Mouse (Mus musculus) yolk sac, embryonic 10.5 days (tissue): ENCODE results near the gene Reep3.

ENCODE experiments used
- DNase-seq: peaks from one replicate; pipeline ENCODE4 v3.0.0-alpha.2; 2017; ENCODE audit warnings: low spot score

Gene Reep3

DNA sequence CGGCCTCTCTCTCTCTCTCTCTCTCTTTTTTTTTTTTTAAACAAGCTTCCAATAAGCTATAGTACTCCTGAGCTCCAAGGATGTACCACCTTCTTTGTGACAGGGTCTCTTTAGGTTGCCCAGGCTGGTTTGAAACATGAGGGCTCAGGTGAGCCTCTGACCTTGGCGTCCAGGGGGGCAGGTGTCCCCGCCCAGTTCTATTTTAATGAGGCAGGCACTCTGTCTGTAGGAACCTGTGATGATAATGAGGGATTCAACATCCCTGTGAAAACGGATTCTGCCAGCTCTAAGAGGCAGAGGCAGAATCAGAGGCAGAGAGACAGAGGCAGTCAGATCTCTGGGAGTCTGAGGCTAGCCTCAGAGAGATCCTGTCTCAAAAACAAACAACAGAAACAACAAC lies 14.2 kb downstream of the Reep3 start:
- no peak for DNase-seq

DNA sequence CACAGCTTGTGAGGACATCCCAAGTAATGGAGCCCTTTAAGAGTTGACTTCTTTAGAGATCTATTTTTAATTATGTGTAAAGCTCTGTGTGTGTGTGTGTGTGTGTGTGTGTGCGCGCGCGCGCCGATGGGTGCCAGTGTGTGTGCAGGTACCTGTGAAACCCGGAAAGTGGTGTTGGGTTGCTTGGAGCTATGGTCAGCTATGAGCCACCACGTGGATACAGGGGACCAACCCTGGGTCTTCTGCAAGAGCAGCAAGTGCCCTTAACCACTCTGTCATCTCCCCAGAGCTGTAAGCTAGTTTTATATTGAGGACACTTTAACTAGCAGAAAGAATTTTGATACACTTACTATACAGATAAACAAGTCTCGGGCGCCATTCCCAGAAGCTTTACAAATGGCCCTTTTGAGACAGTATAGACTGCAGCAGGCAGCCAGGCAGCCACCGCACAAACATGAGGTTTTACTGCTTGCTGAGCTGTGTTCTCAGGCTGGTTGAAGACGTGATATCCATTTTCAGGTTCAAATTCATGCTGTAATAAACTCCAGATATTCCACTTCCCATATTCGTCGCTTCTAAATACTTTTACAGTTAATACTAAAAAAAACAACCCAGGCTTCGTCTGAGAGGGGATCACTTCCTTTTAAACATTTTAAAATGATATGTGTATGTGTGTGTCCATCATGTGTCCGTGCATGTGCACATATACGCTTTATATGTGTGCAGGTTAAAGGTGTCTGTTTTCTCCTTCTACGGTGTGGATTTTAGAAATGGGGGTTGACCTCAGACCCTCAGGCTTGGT lies 15.3 kb downstream of the Reep3 start:
- no peak for DNase-seq

DNA sequence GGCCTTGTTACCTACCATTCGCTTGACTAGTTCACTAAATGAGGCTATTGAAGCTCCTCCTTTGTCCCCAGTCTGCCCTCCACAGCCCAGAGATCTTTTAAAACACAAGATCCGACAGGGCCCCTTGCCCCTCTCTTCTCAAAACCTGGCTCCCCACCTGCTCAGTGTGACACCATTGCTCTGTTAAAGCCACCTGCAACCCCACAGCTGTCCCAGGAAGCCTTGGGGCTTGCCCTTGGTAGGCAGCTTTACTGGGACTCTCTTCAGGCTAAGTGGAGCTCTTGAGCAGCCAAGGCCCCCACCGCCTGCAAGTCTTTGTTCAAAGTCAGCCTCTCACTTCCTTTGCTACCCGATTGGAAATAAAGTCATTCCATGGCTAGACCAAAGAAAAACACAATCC lies 17.7 kb downstream of the Reep3 start:
- no peak for DNase-seq

DNA sequence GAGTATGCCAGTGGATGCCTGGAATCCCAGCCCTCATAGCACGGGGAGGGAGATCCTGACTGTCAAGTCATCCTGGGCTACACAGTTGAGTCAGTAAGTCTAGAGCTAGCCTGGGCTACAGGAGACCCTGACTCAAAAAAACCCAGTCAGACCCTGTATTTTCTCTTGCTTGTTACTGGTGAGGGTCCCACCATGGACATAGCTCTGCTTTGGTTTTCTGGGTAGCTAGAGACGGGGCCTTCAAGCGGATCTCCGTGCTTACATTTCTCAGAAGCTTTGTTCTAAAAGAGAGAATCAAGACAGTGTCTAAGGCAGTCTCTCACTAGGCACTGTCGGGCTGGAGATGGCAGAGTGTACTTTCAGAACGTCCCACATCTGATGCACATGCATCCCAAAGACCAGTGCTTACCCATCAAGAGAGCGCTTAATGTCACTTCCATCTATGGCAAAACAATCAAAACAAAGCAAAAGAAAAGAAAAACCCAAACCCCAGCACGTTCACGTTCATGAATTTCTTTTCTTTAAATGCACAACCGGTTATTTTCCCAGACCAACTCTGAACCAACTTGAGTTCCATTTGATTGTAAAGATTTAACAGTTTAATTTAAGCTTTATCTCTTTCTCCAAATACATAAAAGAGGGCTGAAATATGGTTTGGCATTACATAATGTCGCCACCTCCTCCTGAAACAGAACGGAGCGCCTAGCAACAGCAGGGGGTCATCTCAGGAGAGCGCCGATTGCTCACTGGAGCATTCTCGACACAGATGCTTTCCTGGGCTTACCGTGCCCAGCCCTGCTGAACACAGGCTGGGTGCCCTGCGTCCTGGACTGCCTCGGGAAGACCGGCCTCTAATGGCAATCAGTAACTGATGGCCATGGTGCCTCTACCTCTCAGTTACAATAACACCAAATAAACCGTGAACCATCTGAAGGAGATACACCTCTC lies 20.5 kb downstream of the Reep3 start:
- DNase-seq, result no peak

DNA sequence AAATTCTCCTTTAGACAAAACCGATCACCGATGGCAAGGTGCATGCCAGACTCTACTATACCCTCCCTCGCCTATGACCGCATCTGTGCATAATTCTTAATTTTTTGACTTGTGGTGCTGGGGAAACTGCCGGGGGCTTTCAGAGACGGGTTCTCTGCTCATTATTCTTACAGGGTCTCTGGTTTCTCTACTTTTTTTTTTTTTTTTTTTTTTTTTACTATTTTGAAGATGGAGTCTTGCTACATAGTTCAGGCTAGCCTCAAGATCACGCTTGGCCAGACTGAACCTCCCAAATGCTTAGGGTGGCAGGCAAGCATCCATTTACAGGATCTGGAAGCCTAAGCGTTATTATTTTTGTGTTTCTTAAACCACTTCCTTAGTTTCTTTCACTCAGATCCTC lies 23.2 kb downstream of the Reep3 start:
- DNase-seq, result no peak

DNA sequence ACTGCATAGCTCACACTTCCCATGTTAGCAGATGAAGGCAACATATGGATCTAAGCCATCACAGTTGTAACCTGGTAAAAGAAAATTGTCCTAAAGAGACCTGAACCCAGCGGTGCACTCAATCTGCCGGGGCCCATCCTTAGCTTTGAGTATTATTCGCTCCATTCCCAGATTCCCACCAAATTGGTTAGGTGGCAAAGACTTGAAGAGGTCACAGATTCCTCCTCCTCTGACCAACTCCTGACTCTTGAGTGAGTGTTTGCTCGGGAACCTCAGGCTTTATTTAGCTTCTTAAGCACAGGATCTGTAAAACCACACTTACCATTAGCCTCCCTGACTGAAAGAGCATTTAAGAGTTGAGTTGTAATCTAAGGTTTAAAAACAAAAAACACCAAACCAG lies 24.1 kb downstream of the Reep3 start:
- no peak for DNase-seq

DNA sequence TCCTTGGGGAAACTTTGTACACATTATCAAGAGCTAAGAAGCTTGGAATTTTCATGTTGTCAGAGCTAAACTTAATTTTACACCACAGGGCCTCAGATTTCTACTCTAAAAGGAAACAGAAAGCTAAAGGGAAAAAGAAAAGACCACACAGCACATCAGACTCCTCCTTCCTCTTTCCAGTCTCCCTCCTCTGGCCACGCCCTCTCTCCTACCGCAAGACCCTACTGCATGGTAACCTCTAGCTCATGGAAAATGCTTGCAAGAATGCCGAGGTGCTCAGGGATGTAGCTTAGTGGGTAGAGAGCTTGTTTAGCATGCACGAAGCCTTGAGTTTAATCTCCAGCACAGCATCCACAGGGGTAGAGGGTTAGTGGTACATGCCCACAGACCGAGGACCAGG lies 24.9 kb downstream of the Reep3 start:
- no peak for DNase-seq

DNA sequence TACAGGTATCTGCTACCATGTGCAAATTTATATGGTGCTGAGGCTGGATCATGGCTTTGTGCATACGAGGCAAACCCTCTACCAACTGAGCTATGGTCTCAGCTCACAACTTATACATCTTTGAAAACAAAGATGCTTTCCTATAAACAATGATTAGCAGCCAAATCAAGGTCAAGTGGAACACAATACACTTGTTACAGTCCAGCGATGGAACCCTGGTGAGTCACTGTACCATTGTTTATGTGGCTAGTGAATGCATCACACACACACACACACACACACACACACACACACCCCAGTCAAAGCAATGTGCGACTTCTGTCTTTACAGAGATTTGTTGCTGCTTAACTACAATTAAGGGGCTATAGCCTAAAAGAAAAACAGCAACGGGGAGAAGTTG lies 25.4 kb downstream of the Reep3 start:
- DNase-seq, result no peak

DNA sequence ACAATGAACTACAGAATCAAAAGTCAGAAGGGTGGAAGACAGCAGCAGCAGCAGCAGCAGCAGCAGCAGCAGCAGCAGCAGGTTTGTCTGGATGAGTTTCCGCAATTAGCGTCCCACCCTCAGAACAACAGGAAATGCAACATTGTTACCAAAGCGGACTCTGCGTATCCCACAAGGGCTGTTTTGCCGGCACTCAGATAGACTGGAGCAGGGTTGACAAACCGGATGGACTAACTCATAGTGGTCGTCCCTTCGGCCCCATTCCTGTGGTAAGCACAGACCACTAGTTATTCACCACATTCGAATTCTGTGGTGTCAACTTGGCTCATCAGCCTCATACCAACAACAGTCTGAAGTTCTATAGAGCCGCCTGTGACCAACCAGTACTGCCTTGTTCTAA lies 27.7 kb downstream of the Reep3 start:
- DNase-seq, result no peak

DNA sequence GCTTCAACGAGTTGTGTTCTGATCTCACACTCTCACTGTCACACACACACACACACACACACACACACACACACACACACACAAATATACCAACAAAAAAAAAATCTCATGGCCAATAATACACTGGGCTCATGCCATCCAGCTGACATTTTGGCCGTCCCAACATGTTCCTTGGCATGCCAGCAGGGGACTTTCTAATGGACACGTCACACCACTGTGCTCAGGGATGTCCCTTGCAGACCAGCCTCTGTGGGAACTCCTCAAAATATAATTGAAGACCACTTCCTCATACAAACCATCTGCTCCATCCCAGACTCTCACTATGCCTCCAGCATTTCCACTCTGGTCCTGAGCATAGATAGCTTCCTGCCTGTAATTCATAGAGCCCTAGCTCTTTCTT lies 30.3 kb downstream of the Reep3 start:
- no peak for DNase-seq

DNA sequence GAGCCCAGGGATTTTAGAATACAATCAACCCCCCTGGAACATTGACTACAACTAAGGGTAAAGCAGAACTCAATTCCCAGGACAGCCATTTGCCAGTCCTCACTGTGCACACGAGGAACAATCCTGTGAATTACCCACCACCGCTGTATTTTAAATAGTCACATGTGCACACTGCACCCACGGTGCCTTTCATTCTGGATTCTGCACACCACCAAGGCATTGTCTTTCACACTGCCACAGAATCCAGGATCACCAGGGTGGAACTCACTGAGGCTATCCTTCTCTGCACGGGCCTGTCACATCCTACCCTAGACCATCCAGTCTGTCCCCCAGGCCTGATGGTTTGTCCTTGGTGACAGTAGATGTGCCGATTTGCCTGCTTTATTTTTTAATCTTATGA lies 30.8 kb downstream of the Reep3 start:
- no peak for DNase-seq

DNA sequence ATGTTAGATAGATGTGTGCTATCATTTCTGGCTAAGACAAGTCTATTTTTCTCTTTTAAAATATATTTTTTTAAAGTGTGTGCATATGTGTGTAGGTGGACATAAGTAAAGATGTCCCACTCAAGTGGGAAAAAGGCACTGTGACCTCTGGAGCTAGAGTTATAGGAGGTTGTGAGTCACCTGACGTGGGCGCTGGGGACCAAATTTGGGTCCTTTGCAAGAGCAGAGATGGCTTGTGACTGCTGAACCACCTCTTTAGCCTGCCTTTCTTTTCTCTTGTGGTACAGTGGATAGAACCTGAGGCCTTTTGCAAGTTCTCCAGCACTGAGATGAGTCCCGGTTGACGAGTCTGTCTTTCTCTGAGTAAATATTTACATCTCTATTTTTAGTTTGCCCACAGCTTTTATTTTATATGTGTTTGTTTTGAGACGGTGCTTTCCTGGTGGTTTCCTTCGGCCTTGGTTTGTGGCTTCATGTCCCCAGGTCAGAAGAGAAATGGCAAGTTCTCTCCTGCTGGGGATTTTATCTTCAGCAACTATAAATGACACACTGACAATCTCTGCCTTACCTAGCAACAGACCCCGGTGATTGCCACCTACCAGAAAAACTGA lies 31.4 kb downstream of the Reep3 start:
- DNase-seq, result no peak

DNA sequence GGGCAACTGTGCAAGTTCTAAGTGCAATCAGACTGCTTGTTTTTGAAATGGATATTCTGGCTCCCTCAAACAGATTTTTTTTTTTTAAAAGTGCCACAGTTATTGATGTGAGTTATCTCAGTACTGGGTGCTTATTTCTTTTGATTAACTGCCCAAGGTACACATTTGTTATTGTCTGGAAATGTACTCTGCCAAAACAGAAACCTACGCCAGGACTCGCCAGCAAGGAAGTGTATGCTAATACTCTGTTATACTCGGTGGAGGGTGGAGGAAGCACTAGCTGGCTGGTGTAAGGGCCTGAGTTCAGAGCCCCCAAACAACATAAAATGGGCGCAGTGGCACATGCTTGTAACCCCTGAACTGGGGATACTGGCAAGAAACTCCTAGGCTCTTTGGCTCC lies 34.9 kb downstream of the Reep3 start:
- DNase-seq, result no peak

DNA sequence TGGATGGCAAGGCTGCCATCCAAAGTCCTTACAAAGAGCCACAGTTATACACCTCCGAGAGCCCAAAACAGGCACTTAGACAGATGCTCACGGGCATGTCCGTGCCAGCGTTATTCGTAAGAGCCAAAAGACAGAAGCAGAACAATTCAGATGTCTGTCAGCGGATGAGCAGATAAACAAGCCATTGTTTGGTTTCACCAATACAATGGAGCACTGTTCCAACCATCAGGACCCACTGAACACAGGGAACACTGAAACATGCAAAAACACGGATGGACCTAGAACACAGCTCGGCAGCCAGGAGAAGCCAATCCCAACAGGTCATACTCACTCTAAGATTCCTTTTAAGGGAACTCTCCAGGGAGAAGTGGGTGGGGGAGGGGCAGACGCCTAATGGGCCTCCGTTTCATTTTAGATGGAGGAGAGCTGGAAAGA lies 35.4 kb downstream of the Reep3 start:
- DNase-seq, result no peak

DNA sequence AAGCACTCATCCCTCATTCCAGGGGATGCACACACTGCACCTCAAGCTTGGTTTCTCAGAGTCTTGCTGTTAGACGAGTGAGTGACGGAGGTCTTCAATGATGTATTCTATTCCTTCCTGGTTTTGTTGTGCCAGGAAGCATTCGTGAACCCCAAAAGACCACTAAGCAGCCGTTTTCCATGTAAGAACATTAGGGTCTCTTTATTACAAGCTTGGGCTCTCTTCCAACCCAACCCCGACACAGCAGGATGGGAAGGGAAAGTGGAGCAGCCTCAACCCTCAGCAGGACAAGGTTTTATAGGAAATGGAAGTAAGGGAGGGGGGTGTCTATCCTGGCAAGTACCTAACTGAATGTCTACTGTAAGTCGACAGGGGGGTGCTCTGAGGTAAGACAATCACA lies 38.0 kb downstream of the Reep3 start:
- no peak for DNase-seq

DNA sequence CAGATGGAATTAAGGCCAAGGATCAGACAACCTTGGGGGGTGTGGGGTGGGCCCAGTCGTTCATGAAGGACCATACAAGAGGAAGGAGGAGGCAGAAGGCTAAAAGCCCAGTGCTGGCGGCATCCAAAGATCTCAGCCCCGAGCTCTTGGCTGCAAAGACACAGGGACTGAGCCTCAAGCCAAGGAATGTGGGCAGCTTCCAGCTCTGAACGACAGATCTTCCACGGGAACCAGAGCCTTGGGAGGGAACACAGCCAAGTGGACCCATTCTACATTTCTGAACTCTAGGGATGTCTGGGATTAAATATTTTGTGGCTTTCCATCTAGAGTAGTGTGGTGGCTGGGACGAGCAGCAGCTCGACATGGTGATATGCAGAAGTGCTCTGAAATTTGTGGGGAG lies 38.4 kb downstream of the Reep3 start:
- DNase-seq, result no peak

DNA sequence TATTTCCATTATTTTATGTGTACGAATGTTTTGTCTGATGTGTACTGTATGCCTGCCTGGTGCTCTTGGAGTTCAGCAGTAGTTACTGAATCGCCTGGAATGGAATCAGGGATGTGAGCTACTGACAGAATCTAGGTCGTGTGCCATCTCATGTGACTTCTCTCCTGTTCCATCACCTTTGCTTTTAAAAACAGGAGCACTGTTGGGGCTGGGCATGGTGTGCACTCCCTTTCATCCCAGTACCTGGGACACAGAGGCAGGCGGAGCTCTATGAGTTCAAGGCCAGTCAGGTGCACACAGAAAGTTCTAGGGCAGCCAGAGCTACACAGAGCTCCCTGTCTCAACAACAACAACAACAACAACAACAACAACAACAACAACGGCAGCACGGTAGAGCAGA lies 39.0 kb downstream of the Reep3 start:
- DNase-seq, result no peak

DNA sequence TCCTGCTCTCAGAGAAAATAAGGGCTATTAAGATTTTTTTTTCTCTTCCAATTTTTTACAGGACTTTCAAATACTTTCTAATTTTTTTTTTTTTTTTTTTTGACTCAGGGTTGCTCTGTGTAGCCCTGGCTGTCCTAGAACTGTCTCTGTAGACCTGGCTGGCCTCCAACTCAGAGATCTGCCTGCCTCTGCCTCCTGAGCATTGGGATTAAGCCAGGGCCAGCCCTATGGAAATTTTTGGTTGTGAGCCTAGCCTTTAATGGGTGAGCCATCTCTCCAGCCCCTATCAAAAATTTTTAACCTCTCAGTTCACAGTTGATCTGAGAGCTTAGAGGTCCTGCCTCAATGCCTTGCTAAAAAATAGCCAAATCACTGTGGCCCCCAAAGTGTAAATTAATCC lies 39.5 kb downstream of the Reep3 start:
- DNase-seq, result no peak

DNA sequence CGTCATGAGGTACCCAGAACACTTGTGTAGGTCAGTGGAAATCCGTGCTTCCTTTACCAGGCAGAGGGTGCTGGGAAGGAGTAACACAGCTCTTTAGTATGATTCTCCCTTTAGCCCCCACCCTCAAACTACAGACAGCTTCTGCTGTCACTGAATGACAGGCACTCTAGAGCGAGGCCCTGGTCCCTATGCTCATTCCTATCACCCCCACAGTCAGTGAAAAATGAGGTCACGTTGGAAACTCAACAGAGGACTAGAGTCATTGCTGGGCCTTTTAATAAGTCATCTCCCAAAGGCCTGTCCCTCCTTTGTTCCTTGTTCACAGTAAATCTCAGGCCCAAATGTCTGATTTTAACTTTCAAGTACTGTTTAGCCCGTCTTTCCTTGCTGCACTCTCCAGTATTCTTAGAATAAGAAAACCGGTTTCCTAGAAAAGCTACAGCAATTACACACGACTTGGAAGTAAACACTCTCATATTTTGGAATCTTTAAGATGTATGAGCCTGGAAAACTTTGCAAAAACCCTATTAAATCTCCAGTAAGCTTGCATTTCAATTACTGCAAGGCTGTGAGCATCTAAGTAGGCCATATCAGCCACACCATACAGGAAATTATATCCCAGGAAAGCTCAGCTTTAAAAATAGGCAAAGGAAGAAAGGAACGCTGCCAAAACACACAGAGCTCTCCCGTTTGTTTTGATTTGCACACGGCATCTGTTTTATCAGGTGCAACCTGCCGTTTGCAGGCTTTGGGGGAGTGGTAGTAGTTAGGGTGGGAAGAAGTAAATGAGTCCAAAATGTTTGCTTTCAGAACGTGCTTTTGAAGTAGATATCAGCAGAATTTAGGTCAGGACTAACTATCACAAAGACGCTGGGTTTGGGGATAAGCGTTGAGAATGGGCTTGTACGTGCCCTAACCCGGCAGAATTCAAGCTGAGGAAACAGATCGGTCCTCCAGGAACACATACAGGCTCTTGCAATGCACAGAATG lies 40.6 kb downstream of the Reep3 start:
- DNase-seq, result no peak

DNA sequence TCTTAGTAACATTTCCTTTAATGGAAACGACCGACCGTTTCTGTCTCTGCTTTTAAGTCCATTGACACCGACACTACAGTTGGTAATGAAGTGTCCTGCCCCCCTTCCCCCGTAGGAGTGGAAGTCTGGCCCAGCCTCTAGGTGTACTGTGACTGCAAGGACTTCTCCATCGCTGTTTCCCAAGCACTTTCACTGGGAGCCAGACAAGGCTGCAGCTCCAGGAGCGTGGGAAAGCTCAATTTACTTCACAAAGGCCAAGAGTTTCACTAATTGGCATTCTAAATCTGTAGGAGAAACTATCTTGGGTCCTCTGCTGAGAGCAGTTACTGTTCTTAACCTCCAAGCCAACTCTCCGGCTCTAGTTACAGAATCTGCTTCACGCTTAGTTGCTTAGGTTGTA lies 43.3 kb downstream of the Reep3 start:
- DNase-seq, result no peak

DNA sequence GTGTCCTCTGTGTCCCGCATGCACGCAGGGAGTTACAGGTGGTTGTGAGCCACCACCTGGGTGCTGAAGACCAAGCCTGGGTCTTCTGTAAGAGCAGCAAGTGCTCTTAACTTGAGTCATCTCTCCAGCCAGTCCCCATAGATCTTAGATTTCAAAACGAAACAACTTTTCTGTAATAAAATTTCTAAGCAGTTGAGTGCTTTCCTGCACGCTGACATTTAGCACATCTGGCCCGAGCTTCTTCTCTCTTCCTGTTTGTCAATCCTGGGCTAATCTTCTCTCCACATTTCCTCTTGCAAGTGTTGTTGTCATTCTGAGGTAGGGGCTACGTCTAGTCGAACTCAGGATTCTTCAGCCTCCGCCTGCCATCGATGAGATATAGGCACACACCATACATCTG lies 44.3 kb downstream of the Reep3 start:
- DNase-seq, result no peak

DNA sequence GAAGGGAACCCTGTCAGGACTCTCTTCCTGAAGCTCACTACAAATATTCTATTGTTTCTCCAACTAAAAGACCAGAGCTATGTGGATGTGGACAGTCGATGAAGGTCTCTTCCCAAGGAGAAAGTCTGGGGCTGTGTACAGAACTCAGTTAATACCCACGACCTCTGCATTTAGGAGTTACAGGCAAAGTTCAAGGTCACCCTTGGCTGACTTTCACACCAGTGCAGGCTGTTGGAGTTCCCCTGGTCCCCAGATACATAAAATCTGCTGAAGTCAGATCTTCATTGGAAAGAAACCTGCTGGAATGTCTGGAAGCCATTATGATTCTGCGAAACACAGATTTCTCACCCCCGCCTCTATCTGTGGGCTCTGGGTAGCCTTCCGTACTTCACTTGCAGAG lies 45.3 kb downstream of the Reep3 start:
- no peak for DNase-seq
